Mouse (Mus musculus): ENCODE measurements around the gene Slc25a23.
"Not testable (repeated sequence)": the region's sequence is repeated elsewhere in the genome, so short reads cannot be mapped to it uniquely, and the experiment has no call there.

Slc25a23 gene

DNA sequence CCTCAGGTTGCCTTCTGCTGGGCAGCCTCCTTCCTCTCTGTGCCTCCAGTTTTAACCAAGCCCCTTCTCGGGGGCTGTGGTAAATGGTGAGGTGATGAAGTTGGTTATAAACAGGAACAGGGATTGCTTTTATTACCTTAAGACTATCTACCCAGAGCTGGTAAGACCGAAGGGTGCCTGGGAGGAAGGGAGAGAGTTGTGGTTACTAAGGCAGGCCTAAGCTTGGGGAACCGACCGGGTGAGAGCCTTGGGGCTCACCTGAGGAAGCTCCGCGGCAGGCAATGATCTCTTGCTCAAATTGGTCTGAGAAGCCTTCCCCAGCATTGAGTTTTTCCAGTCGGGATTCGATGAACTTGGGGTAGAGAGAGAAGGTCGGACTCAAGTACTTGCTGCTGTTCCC lies 10.6 kb upstream of the Slc25a23 start:
- no peak for DNase-seq

- DNase-seq = no peak
Measured at GRCm38 (mm10) chr17:57066908-57067307, 7.2 kb upstream of the Slc25a23 start.

GRCm38 (mm10) chr17:57063031-57063430 lies 3.4 kb upstream of the Slc25a23 start:
- DNase-seq = peak; percentile 27

GRCm38 (mm10) chr17:57062548-57062947 lies 2.9 kb upstream of the Slc25a23 start:
- no peak for DNase-seq

GRCm38 (mm10) chr17:57062011-57062521 lies 2.4 kb upstream of the Slc25a23 start:
- peak; percentile 69 for DNase-seq

DNA sequence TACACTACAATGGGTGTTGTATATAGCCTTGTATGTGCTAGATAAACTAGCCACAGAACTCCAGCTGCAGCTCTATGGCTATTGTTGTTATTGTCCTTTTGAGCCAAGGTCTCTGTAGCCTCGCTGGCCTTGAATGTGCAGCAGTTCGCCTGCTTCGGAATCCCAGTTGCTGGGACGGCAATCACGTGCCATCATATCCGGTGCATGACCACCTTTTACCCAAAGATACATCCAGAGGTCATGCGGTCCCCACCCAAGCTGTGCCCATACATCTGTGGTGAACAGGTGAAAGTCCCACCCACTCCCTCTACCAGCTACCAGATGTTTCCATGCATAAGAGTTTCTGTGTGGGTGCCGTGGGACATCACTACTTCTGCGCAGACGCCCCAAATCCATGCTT lies 1.4 kb upstream of the Slc25a23 start:
- DNase-seq = no peak

- DNase-seq = peak; percentile 94
Measured at GRCm38 (mm10) chr17:57060231-57060801, 653 bp upstream of the Slc25a23 start.

DNA sequence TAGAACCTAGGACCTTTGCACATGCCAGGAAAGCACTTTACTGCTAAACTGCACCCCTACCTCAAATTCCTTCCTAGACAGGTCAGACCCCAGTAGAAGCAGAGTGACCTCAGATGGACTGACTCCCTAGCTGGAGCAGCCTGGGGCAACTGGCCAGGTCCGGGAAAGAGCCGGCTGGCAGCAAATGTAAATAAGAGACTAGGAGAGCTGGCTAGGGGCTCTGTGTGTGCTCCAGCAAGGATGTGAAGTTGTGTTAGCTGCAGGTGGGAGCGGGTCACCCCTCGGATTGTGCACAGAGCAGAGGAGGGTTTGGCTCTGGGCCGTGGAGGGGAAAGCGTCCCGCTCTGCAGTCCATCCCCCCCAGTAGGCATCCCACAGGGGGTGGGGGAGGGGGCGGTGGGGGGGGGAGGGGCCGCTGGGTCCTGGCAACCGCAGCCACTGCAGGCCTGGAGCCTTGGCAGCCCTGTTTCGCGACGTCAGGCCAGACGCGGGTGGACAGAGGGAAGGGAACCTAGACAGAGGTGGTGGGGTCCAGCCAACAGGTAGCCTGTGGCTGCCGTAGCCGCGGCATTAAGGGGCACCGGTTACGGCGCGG lies 675 bp downstream of the Slc25a23 start, which contains the start of gene Crb3:
Crb3 (plus strand) TSS at position 215 of the 595 bp plus-strand sequence.
- DNase-seq = peak; percentile 24

DNA sequence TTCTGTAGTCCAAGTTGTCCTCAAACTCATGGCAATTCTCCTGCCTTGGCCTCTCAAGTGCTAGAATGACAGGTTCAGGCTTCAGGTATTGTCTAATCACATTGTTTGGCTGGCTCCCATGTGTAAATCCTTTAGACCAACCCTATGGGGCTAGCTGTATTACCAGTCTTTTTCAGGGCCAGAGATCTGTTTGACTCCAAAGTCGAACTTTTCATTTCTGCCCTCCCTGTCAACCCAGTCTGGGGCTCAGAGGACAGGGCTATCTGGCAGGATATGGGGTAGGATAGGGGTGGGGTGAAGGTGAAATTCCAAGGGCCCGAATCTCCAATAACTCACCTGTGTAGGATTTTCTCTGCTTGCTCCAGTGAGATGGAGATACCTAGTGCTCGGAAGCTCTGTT lies 3.4 kb downstream of the Slc25a23 start:
- DNase-seq = no peak

- not testable (repeated sequence) for DNase-seq
Measured at GRCm38 (mm10) chr17:57051679-57052078, 8.0 kb downstream of the Slc25a23 start.

- DNase-seq = no peak
Measured at GRCm38 (mm10) chr17:57048816-57049215, 10.8 kb downstream of the Slc25a23 start.

- DNase-seq = no peak
Measured at GRCm38 (mm10) chr17:57047406-57047805, 12.3 kb downstream of the Slc25a23 start.

DNA sequence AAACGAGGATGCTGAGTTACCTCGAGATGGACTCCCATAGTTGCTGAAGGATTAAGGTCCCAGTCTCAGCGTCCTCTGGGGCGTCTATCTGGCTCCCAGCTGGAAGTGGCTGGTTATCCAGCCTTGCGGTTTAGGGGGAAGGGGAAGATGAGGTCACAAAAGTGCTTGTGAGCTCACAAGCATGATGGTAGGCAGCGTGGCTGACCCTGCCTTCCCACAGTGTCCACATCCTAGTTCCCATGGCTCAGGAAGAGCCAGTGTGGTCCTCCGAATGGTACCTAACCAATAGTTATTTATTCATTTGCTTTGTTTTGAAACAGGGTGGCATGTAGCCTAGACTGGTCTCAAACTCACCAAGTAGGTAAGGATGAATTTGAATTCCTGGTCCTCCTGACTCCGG lies 18.1 kb downstream of the Slc25a23 start, which contains the start of gene Slc25a41:
Slc25a41 (minus strand) TSS at position 101 of the 400 bp plus-strand sequence.
- no peak for DNase-seq

DNA sequence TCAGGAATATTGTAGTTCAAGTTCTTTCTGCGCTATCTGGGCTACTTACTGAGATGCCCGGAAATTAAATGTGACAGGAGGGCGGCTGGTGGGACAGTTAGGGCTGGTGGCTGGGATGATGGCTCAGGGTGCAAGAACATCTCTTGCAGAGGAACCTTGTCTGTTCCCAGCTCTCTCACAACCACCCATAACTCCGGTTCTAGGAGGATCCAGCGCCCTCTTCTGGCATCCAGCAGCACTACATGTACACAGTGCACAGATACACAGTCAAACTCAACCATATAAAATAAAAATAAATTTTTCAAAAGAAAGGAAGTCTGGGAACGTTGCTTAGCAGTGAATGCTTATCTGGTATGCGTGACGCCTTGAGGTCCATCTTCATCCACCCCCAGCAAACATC lies 20.7 kb downstream of the Slc25a23 start:
- peak; percentile 13 for DNase-seq

DNA sequence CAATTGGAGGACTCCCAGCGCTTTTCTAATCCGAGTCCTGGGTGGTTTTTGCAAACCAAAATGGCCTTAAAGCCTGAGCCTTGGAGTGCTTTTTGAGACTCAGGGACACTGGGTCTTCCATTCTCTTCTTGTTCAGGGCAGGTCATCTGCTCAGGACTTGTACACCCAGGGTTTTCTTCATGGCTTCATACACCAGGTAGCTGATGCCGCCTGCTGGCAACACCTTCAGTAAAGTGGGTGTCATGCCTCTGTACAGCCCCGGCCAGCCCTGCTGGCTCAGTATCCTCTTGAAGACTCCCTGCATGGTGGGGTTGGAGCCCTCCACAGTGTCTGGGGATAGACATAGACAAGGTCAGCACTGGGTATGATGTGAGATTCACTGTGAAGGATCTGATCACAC lies 26.8 kb downstream of the Slc25a23 start:
- no peak for DNase-seq

- DNase-seq = peak; percentile 98
Measured at GRCm38 (mm10) chr17:57031661-57032420, 27.8 kb downstream of the Slc25a23 start.

DNA sequence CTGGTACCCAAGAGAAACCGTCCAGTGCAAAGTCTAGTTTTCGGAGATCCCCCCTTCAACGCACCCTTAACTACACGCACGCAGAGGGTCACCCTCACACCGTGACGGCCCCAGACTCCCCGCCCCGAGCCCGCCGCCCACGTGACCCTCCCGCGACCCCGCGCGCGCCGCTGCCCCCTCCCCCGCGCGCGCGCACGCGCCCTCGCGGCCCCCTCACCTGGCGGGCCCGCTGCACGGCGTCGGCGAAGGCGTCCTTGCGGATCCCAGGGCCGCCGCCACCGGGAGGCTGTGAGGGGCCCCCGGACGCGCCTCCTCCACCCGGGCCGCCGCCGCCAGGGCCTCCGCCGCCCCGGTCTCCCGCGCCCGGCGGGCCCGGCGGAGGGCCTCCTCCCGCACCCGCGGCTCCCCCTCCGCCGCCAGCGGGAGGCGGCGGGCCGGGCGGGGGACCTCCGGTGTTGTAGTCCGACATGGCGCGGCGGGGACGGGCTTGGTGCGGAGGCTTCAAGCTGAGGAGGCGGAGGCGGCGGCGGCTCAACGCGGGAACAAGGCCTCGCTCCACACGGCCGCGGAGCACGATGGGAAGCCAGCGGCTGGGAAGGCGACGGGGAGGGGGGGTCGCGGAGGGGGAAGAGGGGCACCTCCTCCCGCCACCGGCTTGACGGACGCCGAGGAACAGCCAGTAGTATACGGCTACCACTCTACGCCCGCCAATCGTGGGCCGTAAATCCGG lies 28.6 kb downstream of the Slc25a23 start, which contains the start of gene Khsrp:
Khsrp (minus strand) TSS at position 592 of the 730 bp plus-strand sequence.
- peak; percentile 35 for DNase-seq

DNA sequence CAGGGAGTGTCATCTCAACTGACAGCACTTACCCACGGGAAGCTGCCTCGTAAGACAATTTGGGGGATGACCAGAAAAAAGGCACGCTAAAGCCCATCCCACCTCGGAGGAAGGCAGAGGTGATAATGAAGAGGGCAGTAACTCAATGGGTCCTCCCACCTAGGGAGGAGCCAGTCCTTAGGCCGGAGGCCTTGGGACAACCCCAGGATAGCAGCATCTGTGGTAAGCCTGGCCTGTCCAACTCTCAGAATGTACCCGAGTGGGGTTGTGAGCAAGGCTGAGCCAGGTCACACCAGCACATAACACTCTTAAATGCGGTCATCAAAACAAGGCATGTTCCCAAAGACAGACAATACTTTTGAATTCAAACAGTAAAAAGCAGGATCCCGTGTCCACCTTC lies 30.0 kb downstream of the Slc25a23 start:
- DNase-seq = no peak

GRCm38 (mm10) chr17:57027471-57027870 lies 32.2 kb downstream of the Slc25a23 start:
- DNase-seq = no peak

DNA sequence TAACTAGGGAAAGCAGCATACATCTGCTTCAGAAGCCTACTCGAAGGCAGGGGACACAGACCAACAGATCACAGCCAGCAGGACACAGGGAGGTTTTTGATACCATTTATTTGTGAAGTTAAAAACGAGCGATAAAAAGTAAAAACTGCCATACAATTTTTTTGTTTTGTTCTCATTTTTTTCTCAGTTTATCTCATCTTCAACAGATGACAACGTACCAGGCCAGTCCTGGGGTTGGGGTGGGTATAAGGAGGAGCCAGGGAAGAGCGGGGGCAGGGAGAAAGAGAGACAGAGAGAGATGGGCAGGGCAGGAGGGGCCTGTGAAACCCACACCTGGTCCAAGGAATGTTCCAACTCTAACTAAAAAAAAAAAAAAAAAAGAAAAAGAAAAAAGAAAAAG lies 38.7 kb downstream of the Slc25a23 start:
- no peak for DNase-seq

- DNase-seq = no peak
Measured at GRCm38 (mm10) chr17:57019693-57020092, 40.0 kb downstream of the Slc25a23 start.

- DNase-seq = no peak
Measured at GRCm38 (mm10) chr17:57012245-57012795, 47.3 kb downstream of the Slc25a23 start.
